Mouse (Mus musculus): ENCODE measurements at regions not wholly inside any gene's neighbourhood (a gene's known extent, or its start where the extent isn't known, plus 50 kb on each side); places are given as distances from the start of the nearest gene placed in this dataset.

GRCm38 (mm10) chr12:109539046-109539445 is 61.1 kb downstream of the Rtl1 start:
- 82% methylated on average over 8 of the region's 8 CpGs for WGBS
- Histone ChIP-seq H3K36me3 (no peaks in the 10 kb centered on the region), H3K4me1 (peaks cover 18% of the 10 kb centered on the region), H3K27me3 (no peaks in the 10 kb centered on the region), H3K27ac (no peak overlapping the region), H3K4me2 (no peak overlapping the region), H3K4me3 (no peak overlapping the region), H3K9ac (no peak overlapping the region), H3K9me3 (peaks cover 12% of the 10 kb centered on the region; the same call in 1 of the 2 replicates)
- no peak for ATAC-seq (ENCODE audit: borderline replicate concordance, extremely low read depth, low FRiP score, low TSS enrichment)

GRCm38 (mm10) chr12:109538641-109539040 is 61.5 kb downstream of the Rtl1 start:
- 80% methylated on average over 3 of the region's 3 CpGs for WGBS
- no peak for ATAC-seq (ENCODE audit: borderline replicate concordance, extremely low read depth, low FRiP score, low TSS enrichment)
- Histone ChIP-seq H3K4me1 (peaks cover 22% of the 10 kb centered on the region), H3K36me3 (no peaks in the 10 kb centered on the region), H3K4me3 (no peak overlapping the region), H3K9ac (no peak overlapping the region), H3K4me2 (no peak overlapping the region), H3K9me3 (peaks cover 12% of the 10 kb centered on the region; the same call in 1 of the 2 replicates), H3K27me3 (no peaks in the 10 kb centered on the region), H3K27ac (no peak overlapping the region)

- Histone ChIP-seq H3K27me3 (no peaks in the 10 kb centered on the region), H3K4me3 (no peak overlapping the region), H3K27ac (no peak overlapping the region), H3K4me1 (peaks cover 43% of the 10 kb centered on the region), H3K9me3 (peaks cover 12% of the 10 kb centered on the region; the same call in 1 of the 2 replicates), H3K9ac (no peak overlapping the region), H3K36me3 (no peaks in the 10 kb centered on the region), H3K4me2 (no peak overlapping the region)
- ATAC-seq (ENCODE audit: borderline replicate concordance, extremely low read depth, low FRiP score, low TSS enrichment), result no peak
- WGBS, result 73% methylated on average over 3 of the region's 3 CpGs
Observed at GRCm38 (mm10) chr12:109536536-109536935, 63.6 kb downstream of the Rtl1 start.

GRCm38 (mm10) chr12:109532392-109532791 is 67.7 kb downstream of the Rtl1 start:
- Histone ChIP-seq H3K36me3 (no peaks in the 10 kb centered on the region), H3K27me3 (no peaks in the 10 kb centered on the region), H3K4me1 (peaks cover 58% of the 10 kb centered on the region), H3K27ac (peak overlapping the region; percentile 67), H3K9me3 (peaks cover 24% of the 10 kb centered on the region), H3K4me3 (no peak overlapping the region), H3K4me2 (no peak overlapping the region), H3K9ac (no peak overlapping the region)
- 12% methylated on average over 8 of the region's 8 CpGs for WGBS
- ATAC-seq (ENCODE audit: borderline replicate concordance, extremely low read depth, low FRiP score, low TSS enrichment), result no peak; the same call in 1 of the 2 replicates

- Histone ChIP-seq H3K36me3 (no peaks in the 10 kb centered on the region), H3K27ac (peak overlapping the region; percentile 67; the same call in 1 of the 2 replicates)
Observed at GRCm38 (mm10) chr12:109531347-109532023, 68.6 kb downstream of the Rtl1 start.

GRCm38 (mm10) chr12:109530215-109531050 is 69.7 kb downstream of the Rtl1 start:
- 62% methylated on average over 19 of the region's 19 CpGs for WGBS
- no peak overlapping the region for H3K4me2 ChIP-seq
- peaks cover 24% of the 10 kb centered on the region for H3K9me3 ChIP-seq
- H3K9ac ChIP-seq, result no peak overlapping the region
- H3K27me3 ChIP-seq, result no peaks in the 10 kb centered on the region
- H3K4me3 ChIP-seq, result no peak overlapping the region
- ATAC-seq (ENCODE audit: borderline replicate concordance, extremely low read depth, low FRiP score, low TSS enrichment), result no peak
- no peaks in the 10 kb centered on the region for H3K36me3 ChIP-seq
- peaks cover 49% of the 10 kb centered on the region for H3K4me1 ChIP-seq
- H3K27ac ChIP-seq, result no peak overlapping the region

More at GRCm38 (mm10) chr12:109531347-109532023, 68.6 kb downstream of the Rtl1 start:
- Histone ChIP-seq H3K27me3 (no peaks in the 10 kb centered on the region), H3K4me1 (peaks cover 55% of the 10 kb centered on the region), H3K9me3 (peaks cover 24% of the 10 kb centered on the region), H3K4me2 (no peak overlapping the region), H3K4me3 (no peak overlapping the region), H3K9ac (no peak overlapping the region)
- ATAC-seq (ENCODE audit: borderline replicate concordance, extremely low read depth, low FRiP score, low TSS enrichment), result no peak
- WGBS, result 51% methylated on average over 8 of the region's 8 CpGs

- Histone ChIP-seq H3K9ac (no peak overlapping the region), H3K27ac (no peak overlapping the region), H3K4me3 (no peak overlapping the region), H3K9me3 (peaks cover 24% of the 10 kb centered on the region), H3K4me1 (peaks cover 41% of the 10 kb centered on the region), H3K4me2 (no peak overlapping the region), H3K27me3 (no peaks in the 10 kb centered on the region), H3K36me3 (no peaks in the 10 kb centered on the region)
- ATAC-seq (ENCODE audit: borderline replicate concordance, extremely low read depth, low FRiP score, low TSS enrichment), result no peak
- WGBS, result 76% methylated on average over 6 of the region's 6 CpGs
Observed at GRCm38 (mm10) chr12:109529501-109529900, 70.6 kb downstream of the Rtl1 start.

- peaks cover 24% of the 10 kb centered on the region for H3K9me3 ChIP-seq
- peaks cover 39% of the 10 kb centered on the region for H3K4me1 ChIP-seq
- no peaks in the 10 kb centered on the region for H3K36me3 ChIP-seq
- H3K27ac ChIP-seq, result no peak overlapping the region
- ATAC-seq (ENCODE audit: borderline replicate concordance, extremely low read depth, low FRiP score, low TSS enrichment), result no peak
- H3K9ac ChIP-seq, result no peak overlapping the region
- H3K4me2 ChIP-seq, result no peak overlapping the region
- WGBS, result 66% methylated on average over 5 of the region's 5 CpGs
- H3K27me3 ChIP-seq, result no peaks in the 10 kb centered on the region
- H3K4me3 ChIP-seq, result no peak overlapping the region
Observed at GRCm38 (mm10) chr12:109528966-109529365, 71.2 kb downstream of the Rtl1 start.

- peak overlapping the region; percentile 1; the same call in 1 of the 2 replicates for H3K9ac ChIP-seq
- no peak for ATAC-seq (ENCODE audit: borderline replicate concordance, extremely low read depth, low FRiP score, low TSS enrichment)
- H3K36me3 ChIP-seq, result no peaks in the 10 kb centered on the region
- H3K4me1 ChIP-seq, result peaks cover 37% of the 10 kb centered on the region
- H3K9me3 ChIP-seq, result peaks cover 24% of the 10 kb centered on the region
- WGBS, result 56% methylated on average over 27 of the region's 27 CpGs
- H3K27ac ChIP-seq, result no peak overlapping the region
- peak overlapping the region; percentile 56 for H3K4me2 ChIP-seq
- no peaks in the 10 kb centered on the region for H3K27me3 ChIP-seq
- H3K4me3 ChIP-seq, result peak overlapping the region; percentile 25
Observed at GRCm38 (mm10) chr12:109528263-109528545, 71.9 kb downstream of the Rtl1 start.

GRCm38 (mm10) chr12:109527414-109528262 is 72.5 kb downstream of the Rtl1 start:
- 56% methylated on average over 29 of the region's 29 CpGs for WGBS

GRCm38 (mm10) chr12:109525613-109526012 is 73.0 kb downstream of the Dlk1 start:
- ATAC-seq (ENCODE audit: borderline replicate concordance, extremely low read depth, low FRiP score, low TSS enrichment), result no peak
- Histone ChIP-seq H3K9ac (no peak overlapping the region), H3K36me3 (no peaks in the 10 kb centered on the region), H3K9me3 (peaks cover 24% of the 10 kb centered on the region), H3K27me3 (no peaks in the 10 kb centered on the region), H3K27ac (no peak overlapping the region), H3K4me1 (peaks cover 15% of the 10 kb centered on the region; the same call in 1 of the 2 replicates), H3K4me2 (no peak overlapping the region), H3K4me3 (no peak overlapping the region)
- WGBS, result 56% methylated on average over 9 of the region's 9 CpGs

More at GRCm38 (mm10) chr12:109527414-109528262, 72.5 kb downstream of the Rtl1 start:
- peak; percentile 55; the same call in 1 of the 2 replicates for ATAC-seq (ENCODE audit: borderline replicate concordance, extremely low read depth, low FRiP score, low TSS enrichment)
- H3K27ac ChIP-seq, result no peak overlapping the region
- peak overlapping the region; percentile 56 for H3K4me2 ChIP-seq
- H3K36me3 ChIP-seq, result no peaks in the 10 kb centered on the region
- H3K9me3 ChIP-seq, result peaks cover 24% of the 10 kb centered on the region
- peak overlapping the region; percentile 25 for H3K4me3 ChIP-seq
- no peaks in the 10 kb centered on the region for H3K27me3 ChIP-seq
- H3K9ac ChIP-seq, result peak overlapping the region; percentile 1; the same call in 1 of the 2 replicates
- peaks cover 34% of the 10 kb centered on the region for H3K4me1 ChIP-seq

Measured in lung, embryonic 15.5 days (tissue).